ENCODE assay signal across 1 mouse cellular context in genomic region chr10:61415240-61415639, GRCm38 (mm10).
TF ChIP-seq lines count a peak whose summit lies in the region.

No protein-coding gene starts in this region.

TF ChIP-seq in MEL, 35 proteins besides CTCF, POLR2A, EP300 and RAD21 (continued from another document):
- TF ChIP-seq POLR2AphosphoS5 (IDR thresholded peaks at IDR 0.05; ENCODE audit: borderline replicate concordance, low read depth, low read length) (no peak), TBP (IDR thresholded peaks at IDR 0.05; ENCODE audit: low read depth, low read length) (no peak), ZC3H11A (IDR thresholded peaks at IDR 0.05; ENCODE audit: low read depth, low read length) (no peak)
